Mouse (Mus musculus): ENCODE data around the gene Tsnaxip1.

- peak; percentile 46; the same call in 1 of the 2 replicates for TF ChIP-seq POLR2A (IDR thresholded peaks at IDR 0.05; ENCODE audit: low read depth, low read length)
- TF ChIP-seq CTCF (IDR thresholded peaks at IDR 0.05; ENCODE audit: extremely low read depth, insufficient read length, insufficient replicate concordance, low read depth, low read length): peak; percentile 95
Observed at GRCm38 (mm10) chr8:105854715-105855216, 27.2 kb downstream of the Tsnaxip1 start, which contains the start of gene Thap11.
